Mouse (Mus musculus) thymus, postnatal 36 days (tissue): ENCODE data around the gene Serpinb9.
"Not testable (repeated sequence)": the region's sequence is repeated elsewhere in the genome, so short reads cannot be mapped to it uniquely, and the experiment has no call there.

Source experiments
- DNase-seq, 2 experiments: peaks; one replicate each; pipeline ENCODE4 v3.0.0; 2022; ENCODE audit warnings: mixed read lengths in 2 of 2

The Serpinb9 gene

DNA sequence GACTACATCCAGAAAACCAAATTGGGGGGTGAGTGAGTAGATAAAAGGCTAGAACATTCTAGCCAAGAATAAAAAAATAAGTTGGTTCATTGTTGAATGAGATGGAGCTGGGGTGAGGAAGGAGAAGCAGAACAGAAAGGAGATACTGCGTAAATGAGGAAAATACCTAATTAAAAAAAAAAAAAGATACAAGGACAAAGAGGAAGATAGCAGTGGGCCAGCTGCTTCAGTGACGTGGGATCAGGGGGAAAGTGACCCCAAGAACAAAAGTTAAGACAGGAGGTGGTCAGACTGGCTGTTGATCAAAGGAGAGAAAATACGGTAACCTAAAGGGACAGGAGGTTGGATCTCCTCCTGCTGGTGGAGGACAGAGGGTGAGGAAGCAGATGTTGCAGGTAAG lies at the start of gene Serpinb9:
TSS of gene Serpinb9 (plus strand) at position 301 of the 400 bp plus-strand sequence.
- DNase-seq: no peak

DNA sequence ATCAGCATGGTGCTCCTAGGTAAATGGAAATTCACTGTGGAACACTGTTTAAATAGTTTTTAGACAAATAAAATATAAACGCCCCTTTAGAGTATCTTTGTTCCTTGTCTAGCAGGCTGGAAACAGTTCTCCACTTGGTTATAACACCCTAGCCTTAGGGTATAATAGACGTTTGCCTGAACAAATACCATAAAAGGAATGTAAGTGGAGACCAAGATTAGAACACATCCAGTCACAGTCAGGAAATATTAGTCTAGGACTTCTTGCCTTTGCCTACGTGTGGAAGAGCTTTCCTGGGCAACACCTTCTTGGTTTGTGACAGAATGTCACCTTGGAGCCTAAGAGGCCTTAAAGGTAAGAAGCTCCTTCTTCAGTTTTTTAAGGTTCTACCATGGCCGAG lies 46.5 kb upstream of the Serpinb9 start:
- no peak for DNase-seq

DNA sequence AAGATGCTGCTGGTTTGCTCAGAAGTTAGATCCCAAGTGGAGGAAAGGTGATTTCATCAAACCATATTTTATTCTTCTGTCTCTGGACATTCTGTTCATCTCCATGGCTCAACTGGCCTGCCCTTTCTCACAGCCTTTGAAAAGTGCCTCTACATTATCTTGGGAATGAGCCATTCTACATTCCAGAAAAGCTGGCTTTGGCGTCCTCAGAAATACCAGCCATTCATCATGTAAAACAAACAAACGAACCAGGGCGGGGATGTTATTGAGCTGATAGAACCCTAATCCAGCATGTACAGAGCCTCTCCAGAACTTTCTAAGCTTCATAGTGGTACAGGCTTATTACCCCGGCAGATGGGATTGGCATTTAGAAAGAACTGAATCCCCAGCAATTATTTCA lies 45.1 kb upstream of the Serpinb9 start:
- DNase-seq: no peak

DNA sequence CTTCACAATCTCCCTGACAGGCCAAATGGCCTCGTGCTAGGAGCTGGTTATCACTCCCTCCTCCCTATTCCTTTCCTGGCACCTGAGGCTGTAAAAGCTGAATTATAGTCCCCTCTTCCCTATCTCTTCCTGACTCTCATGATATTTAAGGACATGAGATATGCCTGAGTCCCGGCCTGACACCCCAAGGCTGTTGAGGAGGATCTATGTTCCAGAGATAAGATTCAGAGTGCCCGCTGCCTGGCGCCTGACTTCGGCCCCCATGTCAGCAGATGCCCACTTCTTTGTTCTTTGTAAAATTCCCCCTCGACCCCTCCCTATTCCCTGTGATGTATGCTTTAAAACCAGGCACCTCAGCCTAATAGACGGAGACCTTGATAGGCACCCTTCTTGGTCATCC lies 44.5 kb upstream of the Serpinb9 start:
- not testable (repeated sequence) for DNase-seq

DNA sequence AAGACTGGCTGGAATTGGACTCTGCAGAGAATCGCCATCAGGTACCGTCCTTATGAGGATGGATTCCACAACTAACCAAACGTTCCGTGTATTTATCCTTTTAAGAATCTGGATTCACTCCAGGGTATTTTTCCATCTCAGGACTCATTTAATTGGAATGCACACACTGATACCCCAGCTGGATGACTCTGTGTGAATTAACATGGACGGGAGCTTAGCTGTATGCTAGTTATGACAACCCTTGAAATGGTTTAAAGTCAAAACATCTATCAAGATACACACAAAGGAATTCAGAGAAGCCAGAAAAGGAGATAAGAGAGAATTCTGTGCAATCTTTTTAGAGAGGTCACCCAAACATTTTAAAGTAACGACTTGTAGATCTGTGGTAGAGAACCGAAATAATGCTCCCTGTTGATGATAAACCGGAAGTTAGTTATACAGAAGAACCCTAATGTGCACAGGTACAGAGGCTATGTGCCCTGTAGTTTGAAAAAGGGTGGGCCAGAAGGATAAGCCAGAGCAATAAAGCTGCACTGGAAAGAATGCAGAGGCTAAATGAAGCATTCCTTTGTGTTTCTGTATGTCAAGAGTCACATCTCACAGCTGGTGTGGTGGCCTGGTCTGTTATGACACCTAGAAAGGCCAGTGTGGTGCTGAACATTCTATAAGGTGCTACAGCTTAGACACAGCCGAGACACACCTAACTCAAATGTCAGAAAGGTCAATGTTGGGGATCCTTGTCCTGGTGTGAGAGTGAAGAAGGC lies 38.9 kb upstream of the Serpinb9 start:
- no peak for DNase-seq

DNA sequence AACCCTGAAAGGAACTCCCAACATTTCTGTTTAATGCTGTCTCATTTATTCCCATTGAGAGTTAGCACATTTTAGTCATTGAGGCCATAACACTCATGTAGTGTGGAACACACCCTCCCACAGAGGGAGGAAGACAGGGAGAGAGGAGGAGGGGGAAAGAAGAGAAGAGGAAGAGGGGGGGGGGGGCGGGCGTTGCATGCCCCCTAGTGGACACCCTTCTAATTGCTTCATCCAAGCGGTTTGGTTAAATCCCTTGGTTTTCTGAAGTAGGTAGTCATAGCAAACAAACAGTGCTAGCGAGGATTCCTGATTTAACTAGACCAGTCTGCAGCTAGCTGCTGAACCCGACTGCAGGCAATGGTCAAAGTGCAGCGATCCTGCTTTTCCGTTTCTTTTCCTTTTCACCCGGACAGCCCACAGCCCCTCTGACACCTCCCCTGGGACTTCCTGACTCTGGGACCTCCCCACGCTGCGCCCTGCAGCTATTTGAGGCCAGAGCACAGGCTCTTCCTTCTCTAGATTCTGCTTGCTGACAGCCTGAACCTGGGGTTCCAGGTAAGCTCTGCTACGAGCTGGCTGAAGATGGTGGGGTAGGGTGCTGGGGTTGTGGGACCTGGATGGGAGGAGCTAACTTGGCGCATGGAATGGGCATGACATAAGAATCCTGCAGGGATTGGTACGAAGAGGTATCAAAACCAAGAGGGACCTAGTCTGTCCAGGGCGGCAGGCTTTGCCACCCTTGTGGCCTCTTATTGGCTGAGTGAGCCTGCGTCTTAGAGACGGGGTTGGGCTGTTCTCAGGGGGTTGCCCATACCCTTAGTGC lies 37.9 kb upstream of the Serpinb9 start, which contains the start of gene Serpinb6b:
TSS of gene Serpinb6b (plus strand) at position 221 of the 823 bp plus-strand sequence.
- DNase-seq: peak; percentile 67 to 69

DNA sequence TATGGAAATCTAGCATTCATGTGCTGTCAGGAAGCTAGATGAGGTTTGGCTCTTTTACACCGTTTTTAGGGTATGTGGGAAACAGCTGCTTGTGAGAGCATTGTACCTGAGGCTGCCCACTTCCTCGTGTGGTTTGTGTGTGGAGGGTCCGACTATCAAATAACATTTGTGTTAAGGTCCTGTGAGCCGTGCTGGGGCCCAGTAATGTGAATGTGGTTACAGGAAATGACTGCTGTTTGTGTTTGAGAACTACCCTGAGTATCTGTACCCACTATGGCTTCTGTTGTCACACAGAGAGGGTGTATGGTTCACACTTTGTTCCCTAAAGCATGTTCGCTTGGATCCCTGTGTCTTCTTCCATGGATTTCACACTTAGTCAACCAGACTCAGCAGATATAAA lies 36.9 kb upstream of the Serpinb9 start:
- peak; percentile 15 to 23 for DNase-seq

DNA sequence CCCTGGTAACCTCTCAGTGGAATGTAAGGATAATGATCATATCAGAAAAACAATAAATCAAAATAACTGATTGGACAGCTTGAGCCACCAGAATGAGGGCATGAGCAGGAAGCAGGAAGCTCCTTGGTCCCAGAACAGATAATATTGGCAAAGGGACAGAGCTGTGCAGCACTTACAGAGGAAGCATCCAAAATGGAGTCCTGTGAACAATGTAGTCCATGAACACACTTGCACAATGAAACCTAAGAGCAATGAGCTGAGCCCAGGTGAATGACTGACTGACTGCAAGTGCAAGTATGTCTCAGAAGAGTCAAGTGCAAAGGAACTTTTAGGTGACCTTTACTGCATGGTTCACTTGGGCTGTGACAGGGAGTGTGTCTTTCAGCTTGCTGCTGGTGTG lies 35.8 kb upstream of the Serpinb9 start:
- no peak for DNase-seq

DNA sequence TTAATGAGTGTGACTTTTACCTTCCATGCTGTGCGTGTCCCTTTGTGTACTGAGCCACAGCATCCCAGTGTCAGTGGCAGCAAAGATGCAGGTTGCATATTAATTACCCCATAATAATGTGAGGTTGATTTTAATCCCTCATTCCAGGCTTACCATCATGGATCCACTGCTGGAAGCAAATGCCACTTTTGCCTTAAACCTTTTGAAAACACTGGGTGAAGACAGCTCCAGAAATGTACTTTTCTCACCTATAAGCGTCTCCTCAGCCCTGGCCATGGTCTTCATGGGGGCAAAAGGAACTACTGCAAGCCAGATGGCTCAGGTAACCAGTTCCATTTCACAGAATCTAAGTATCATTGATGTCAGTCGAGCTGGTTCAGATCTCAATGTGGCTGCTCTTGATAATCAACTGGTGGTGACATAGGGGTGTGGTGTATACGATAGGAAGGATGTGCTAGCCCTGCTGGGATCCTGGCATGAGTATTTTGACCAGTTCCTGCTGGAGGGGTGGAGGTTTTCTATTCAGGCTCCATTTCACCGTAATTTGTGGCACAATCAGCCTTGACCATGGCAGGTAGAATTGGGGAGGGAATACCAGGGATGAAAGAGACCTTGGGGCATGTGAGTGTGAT lies 34.6 kb upstream of the Serpinb9 start:
- DNase-seq: no peak

DNA sequence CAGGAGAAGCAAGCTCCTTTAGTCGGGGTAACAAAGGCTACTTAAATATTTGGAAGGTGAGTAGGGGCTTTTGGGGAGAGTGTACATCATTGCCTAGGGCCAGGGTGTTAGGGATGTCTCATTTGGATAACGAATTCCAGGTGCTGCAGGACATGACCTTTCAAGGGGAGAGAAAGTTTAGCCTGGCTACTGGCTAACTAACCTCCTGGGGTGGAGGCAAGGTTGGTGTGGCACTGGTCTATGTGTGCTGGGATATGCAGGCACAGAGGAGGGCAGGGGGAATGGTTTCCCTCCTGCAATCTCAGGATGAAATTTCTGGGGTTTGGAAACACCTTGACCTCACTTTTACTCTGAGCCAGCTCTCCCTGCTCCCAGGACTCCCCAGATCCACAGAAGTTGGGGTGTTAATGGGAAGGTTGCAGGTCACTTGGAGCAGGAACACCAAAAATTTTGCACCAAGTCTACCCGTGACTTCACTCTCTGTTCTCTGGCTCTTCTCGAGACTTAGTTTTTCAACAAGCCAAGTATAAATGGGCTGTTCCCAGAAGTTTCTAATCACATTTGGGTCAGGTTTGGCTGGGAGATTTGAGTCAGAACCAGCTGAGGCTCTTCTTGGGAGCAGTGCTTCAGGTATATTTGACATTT lies 33.9 kb upstream of the Serpinb9 start:
- DNase-seq: no peak

DNA sequence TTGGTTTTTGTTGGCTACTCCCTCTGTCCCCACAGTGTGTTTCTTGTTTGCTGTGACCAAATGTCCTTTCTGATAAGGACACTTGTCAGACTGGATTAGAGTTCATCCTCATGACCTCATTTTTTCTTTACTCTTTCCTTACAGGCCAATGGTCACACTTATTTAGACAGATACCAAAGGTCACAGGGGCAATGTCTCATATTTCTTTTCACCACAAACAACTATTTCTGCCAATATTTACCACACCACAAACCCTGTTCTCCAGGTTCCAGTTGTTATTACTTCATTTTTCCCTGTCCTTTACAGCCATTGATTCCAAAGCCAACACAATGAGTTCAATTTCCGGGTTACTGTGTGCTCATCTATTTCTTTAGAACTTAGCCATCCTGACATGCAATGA lies 33.4 kb upstream of the Serpinb9 start:
- DNase-seq: no peak

DNA sequence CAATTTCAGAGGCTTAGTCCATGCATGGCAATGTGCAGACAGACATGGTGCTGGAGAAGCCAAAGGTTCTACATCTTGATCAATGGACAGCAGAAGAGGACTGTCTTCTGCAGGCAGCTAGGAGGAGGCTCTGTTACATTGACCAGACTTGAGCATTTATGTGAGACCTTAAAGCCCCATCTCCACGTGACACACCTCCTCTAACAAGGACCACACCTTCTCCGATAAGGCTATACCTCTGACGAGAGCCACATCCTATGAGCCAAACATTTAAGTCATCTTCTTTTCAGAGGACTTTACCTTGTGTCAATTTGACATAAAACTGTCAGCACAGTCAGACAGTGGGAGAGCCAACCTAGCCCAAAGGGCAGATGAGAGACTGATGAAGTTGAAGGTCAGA lies 32.3 kb upstream of the Serpinb9 start:
- no peak for DNase-seq

DNA sequence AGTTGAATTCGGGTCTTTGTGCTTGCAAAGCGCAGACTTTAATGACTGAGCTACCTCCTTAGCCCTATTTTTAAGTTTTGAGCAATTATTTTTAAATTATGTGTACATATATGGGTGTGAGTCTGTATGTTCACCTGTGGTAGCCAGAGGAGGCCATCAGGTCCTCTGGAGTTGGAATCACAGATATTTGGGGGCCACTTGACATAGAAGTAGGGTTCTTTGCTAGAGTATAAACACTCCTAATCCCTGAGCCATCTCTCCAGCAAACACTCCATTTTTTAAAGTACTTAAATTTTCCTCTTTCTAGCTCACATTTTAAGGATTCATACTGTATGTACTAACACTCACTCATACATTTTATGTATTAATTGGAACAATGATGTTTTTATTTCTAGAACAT lies 28.8 kb upstream of the Serpinb9 start:
- DNase-seq: no peak

DNA sequence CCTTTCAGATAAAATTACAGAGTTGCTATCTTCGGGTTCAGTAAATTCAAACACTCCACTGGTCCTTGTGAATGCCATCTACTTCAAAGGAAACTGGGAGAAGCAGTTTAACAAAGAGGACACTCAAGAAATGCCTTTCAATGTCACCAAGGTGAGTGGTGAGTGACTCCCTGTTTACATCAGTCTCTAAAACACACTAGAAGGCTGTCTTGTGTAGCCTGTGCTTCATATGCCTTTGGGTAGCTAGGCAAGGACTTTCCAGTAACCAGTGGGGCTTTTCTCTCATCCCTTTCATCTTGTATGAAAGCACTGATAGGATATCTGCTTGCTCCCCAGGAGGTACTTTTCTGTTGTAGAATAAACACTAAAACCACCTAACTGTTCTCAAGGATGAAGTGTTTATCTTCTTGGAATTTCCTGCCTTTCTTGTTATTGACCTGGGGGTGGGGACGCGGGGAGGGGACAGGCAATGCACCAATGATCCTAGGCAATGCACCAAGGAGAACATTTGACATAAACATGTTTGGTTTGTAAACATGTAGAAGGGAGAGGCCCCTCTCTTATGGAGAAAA lies 28.1 kb upstream of the Serpinb9 start:
- DNase-seq: no peak

DNA sequence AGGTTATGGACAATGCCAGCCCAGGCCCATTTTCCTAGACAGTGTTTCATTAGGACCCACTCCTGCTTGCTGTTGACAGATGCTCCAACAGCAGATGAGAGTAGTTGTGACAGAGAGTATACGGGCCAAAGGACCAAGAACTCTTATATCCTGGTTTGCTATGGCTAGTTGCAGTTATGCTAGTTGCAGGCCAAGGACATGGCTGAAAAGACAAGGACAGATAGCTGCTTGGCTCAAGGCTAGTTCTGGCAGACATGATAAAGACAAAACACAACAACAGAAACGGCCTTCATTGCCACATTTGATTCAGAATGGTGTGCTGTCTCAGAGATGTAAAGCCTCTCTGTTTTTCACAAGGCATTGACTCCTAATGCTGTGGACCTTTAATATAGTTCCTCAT lies 27.3 kb upstream of the Serpinb9 start:
- DNase-seq: no peak

DNA sequence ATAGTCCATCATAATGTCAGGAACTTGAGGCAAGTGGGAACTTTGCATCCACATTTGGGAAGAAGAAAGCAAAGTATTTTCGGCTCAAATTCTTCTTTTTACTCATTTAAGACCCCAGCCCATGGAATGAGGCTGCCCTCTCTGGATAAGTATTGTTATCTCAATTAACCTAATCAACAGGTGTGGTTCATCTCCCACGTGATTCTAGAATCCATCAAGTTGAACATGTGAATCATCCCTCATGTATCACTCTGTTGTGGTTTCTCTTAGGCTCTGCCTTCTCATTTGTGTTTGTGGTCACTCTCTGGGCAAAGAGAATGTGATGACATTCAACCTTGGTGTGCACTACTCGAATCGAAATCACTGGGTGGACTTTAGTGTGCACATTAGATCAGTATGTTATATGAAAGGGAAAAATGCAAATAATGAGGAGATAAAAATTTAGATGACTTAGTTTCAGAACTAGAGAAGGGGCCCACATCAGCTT lies 20.5 kb upstream of the Serpinb9 start:
- DNase-seq: no peak

DNA sequence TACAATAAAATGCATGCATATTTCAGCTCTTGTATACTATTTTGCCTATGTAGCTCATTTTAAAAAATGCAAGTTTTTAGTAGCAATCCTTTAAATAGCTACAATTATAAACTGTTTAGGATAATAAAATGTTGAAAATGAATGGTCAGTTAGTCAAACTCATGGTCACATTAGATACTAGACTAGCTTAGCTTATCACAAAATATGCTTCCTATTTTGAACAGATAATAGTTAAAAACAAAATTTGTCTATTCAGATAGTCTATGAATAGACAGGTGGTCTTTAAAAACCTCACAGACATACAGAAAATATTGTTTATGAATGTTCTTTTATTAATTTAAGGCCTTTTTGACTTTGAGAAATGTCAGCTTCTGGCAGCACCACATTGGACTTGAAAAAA lies 16.8 kb upstream of the Serpinb9 start:
- DNase-seq: no peak

DNA sequence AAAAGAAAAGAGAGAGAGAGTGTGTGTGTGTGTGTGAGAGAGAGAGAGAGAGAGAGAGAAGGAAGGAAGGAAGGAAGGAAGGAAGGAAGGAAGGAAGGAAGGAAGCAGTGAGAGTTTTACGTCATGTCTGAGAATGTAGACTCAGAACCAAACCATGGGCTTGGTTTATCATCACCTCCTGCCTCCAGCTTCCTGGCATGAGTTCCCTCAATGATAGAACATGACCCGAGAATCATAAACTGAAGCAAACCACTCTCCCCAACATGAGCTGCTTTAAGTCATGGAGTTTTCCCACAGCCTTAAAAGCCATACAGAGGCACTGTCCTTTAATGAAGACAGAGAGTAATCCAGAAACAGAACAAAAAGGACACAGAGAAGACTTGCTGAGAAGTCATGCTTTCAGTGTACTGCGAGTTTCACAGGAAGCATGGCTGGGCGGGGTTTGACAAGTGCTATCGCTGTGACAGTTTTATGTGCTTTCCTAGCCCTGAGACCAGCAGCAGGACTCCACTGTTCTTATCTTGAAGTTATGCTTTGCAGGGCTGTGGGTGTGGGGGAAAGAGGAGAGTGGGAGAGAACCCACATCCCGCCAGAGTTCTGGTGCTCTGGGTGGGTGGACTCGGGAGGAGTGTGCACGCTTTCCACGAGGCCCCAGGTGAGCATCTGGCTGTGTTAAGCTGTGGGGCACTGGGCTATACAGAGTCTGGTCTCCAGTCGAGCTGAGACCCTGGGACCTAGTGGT lies 9.7 kb upstream of the Serpinb9 start:
- peak; percentile 16 to 18 for DNase-seq

DNA sequence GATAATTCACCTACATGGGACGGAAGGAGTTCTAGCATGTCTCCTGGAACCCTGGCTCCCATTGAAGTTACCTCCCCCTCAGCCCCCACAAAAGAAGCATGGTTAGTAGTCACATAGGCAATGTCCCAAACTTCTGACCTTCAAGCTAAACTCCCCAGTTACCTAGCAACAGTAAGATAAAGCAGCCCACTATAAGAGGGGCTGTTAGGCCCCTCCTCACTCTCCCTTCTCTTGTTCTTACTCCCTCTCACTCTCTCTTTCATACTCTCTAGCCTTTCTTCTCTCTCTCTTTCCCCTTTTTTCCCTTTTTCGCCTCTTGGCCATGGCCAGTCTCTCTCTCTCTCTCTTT lies 9.2 kb upstream of the Serpinb9 start:
- no peak for DNase-seq

DNA sequence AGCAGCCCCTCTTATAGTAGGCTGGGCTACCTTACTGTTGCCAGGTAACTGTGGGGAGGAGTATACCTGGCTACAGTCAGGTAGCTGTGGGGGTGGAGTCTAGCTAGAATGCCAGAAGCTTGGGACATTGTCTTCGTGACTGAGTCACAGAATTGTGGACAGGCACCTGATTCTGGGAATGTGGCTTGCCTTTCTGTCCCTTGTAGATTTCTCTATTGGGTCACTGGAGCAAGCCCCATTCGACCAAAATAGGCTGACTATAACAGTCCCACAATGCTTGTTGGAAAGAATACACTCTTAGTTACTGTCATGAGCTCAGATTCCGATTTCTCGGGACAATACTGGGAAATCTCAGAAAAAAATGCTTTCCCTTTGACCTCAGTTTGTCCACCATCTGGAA lies 8.0 kb upstream of the Serpinb9 start:
- no peak for DNase-seq

DNA sequence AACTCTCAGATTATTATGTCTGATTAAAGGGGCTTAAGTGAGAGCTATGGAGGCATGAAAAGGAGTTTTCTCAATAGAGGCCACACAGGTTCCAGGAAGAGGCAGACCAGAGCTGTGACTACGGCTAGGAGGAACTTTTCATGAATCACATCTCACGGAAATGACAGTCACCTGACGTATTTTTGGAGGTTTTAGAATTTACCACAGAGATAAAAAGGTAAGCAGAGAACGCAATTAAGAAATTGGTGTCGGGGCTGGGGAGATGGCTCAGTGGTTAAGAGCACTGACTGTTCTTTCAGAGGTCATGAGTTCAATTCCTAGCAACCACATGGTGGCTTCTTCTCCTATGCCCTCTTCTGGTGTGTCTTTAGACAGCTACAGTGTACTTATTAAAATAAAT lies 1.7 kb upstream of the Serpinb9 start:
- DNase-seq: no peak
